Mouse (Mus musculus): ENCODE measurements around the gene Lrrc26.
"Not testable (repeated sequence)": the region's sequence is repeated elsewhere in the genome, so short reads cannot be mapped to it uniquely, and the experiment has no call there.

Lrrc26 gene

GRCm38 (mm10) chr2:25289651-25290050 is at the start of gene Lrrc26:
Gene Lrrc26, plus strand, starts transcription at chr2:25289915.
- no peak for DNase-seq (ENCODE audit: low spot score)

GRCm38 (mm10) chr2:25240310-25240709 is 49.4 kb upstream of the Lrrc26 start:
- DNase-seq (ENCODE audit: low spot score) = no peak

- peak; percentile 82 for DNase-seq (ENCODE audit: low spot score)
Measured at GRCm38 (mm10) chr2:25240723-25241437, 48.8 kb upstream of the Lrrc26 start.

GRCm38 (mm10) chr2:25241438-25241775 is 48.3 kb upstream of the Lrrc26 start:
- no peak for DNase-seq (ENCODE audit: low spot score)

GRCm38 (mm10) chr2:25242101-25242506 is 47.6 kb upstream of the Lrrc26 start, which contains the start of the genes Rnf208 and Cysrt1:
Gene Rnf208, plus strand, starts transcription at chr2:25242255.
Gene Cysrt1, minus strand, starts transcription at chr2:25242452.
- DNase-seq (ENCODE audit: low spot score) = peak; percentile 62

- DNase-seq (ENCODE audit: low spot score) = no peak
Measured at GRCm38 (mm10) chr2:25243342-25243741, 46.4 kb upstream of the Lrrc26 start.

- DNase-seq (ENCODE audit: low spot score) = no peak
Measured at GRCm38 (mm10) chr2:25244144-25244543, 45.6 kb upstream of the Lrrc26 start.

- no peak for DNase-seq (ENCODE audit: low spot score)
Measured at GRCm38 (mm10) chr2:25246183-25247072, 43.3 kb upstream of the Lrrc26 start, which contains the start of gene AL732309.1. Gene AL732309.1, minus strand, starts transcription at chr2:25246863.

- no peak for DNase-seq (ENCODE audit: low spot score)
Measured at GRCm38 (mm10) chr2:25252331-25252730, 37.4 kb upstream of the Lrrc26 start.

- DNase-seq (ENCODE audit: low spot score) = peak; percentile 95
Measured at GRCm38 (mm10) chr2:25255284-25255779, 34.4 kb upstream of the Lrrc26 start, which contains the start of gene Tmem203. Gene Tmem203, plus strand, starts transcription at chr2:25255439.

GRCm38 (mm10) chr2:25256443-25257109 is 33.1 kb upstream of the Lrrc26 start:
- peak; percentile 60 for DNase-seq (ENCODE audit: low spot score)

GRCm38 (mm10) chr2:25257250-25257649 is 32.5 kb upstream of the Lrrc26 start:
- not testable (repeated sequence) for DNase-seq (ENCODE audit: low spot score)

- DNase-seq (ENCODE audit: low spot score) = peak; percentile 32
Measured at GRCm38 (mm10) chr2:25258887-25259286, 30.8 kb upstream of the Lrrc26 start.

GRCm38 (mm10) chr2:25261870-25262269 is 27.8 kb upstream of the Lrrc26 start:
- DNase-seq (ENCODE audit: low spot score) = no peak

- peak; percentile 97 for DNase-seq (ENCODE audit: low spot score)
Measured at GRCm38 (mm10) chr2:25262291-25262767, 27.4 kb upstream of the Lrrc26 start, which contains the start of gene Tprn. Gene Tprn, plus strand, starts transcription at chr2:25262618.

- DNase-seq (ENCODE audit: low spot score) = peak; percentile 51
Measured at GRCm38 (mm10) chr2:25262795-25263622, 26.7 kb upstream of the Lrrc26 start.

GRCm38 (mm10) chr2:25263623-25264285 is 26.0 kb upstream of the Lrrc26 start:
- no peak for DNase-seq (ENCODE audit: low spot score)

- DNase-seq (ENCODE audit: low spot score) = no peak
Measured at GRCm38 (mm10) chr2:25264286-25264660, 25.4 kb upstream of the Lrrc26 start.

- DNase-seq (ENCODE audit: low spot score) = no peak
Measured at GRCm38 (mm10) chr2:25264851-25265250, 24.9 kb upstream of the Lrrc26 start.

- DNase-seq (ENCODE audit: low spot score) = no peak
Measured at GRCm38 (mm10) chr2:25265897-25266656, 23.6 kb upstream of the Lrrc26 start.

All from retina, embryonic 14.5 days (tissue).